Mouse (Mus musculus) left cerebral cortex, adult 18-20 months (tissue): ENCODE results near the gene Skint1. TPM values are rescaled to one million over a fixed set of nuclear protein-coding genes. Genes with fewer than 3 reads are reported as not detected.
"Not testable (repeated sequence)": the region's sequence is repeated elsewhere in the genome, so short reads cannot be mapped to it uniquely, and the experiment has no call there.

Experiments used
- DNase-seq, 2 experiments: peaks; one replicate each; pipeline ENCODE4 v3.0.0; 2021 to 2022; ENCODE audit warnings: low spot score in 2 of 2, mixed read lengths in 1 of 2
- long read RNA-seq, 2 experiments: library from polyadenylated mRNA; stranded (forward); transcript quantifications; one replicate each; pipeline ENCODE4 v2.0.0; 2021
- total RNA-seq, 2 experiments: library from RNA; stranded (reverse); gene quantifications; 2 replicates each; pipeline ENCODE4 v1.2.3; 2021

Skint1 gene
- not detected for total RNA-seq
- long read RNA-seq, experiment 1 = 0 reads
- long read RNA-seq, experiment 2 = 0 reads

GRCm38 (mm10) chr4:112005969-112006368 is at the start of gene Skint1:
TSS of gene Skint1 (plus strand) at chr4:112006269.
- no peak for DNase-seq

GRCm38 (mm10) chr4:111961309-111961708 is 44.8 kb upstream of the Skint1 start:
- peak in 1 of 2 experiments; percentile 8 for DNase-seq

DNA sequence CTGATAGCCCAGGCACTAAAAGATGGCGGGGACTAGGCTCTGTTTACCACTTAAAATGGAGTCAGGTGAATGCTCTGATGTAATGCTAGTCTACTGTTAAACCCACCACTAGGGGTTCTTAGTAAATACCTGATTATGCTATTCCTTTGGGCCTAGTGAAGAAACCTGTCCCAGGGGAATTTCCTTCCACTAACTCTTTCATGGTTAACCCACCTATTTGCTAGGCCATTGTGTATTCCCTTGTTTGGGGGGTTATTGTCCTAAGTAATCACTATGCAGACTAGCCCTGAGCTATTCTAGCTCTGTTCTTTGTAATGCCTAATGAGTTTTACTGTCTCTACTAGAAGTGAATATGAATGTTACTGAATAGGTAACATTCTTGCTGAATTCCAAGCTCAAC is 42.8 kb upstream of the Skint1 start:
- DNase-seq = not testable (repeated sequence)

- no peak for DNase-seq
These were observed 42.4 kb upstream of the Skint1 start for GRCm38 (mm10) chr4:111963669-111964068.

GRCm38 (mm10) chr4:111972623-111973022 is 33.4 kb upstream of the Skint1 start, which contains the start of gene Skint7:
TSS of gene Skint7 (plus strand) at chr4:111972923.
- no peak for DNase-seq

DNA sequence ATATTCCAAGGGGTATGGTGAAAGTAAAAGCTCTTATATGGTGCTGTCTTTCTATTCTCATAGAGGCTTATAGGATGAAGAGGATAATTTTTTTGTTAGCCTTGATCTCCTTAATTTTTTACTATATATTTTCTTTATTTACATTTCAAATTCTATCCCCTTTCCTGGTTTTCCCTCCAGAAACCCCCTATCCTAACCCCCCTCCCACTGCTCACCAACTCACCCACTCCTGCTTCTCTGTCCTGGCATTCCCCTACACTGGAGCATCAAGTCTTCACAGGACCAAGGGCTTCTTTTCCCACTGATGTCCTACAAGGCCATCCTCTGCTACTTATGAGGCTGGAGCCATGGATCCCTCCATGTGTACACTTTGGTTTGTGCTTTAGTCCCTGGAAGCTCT is 65.6 kb downstream of the Skint1 start, which contains the start of gene Skint4:
Gene Skint4, plus strand, starts transcription at position 301 of the 400 bp plus-strand sequence.
- no peak for DNase-seq

Other genes starting within 250 kb of the Skint1 start
- not detected for gene Slc5a9, start 103.4 kb upstream of the Skint1 start, total RNA-seq
- not detected for gene Skint8, start 86.9 kb upstream of the Skint1 start, total RNA-seq
- under 1 TPM; 0.35 to 0.70 TPM for gene Skint7, start 33.3 kb upstream of the Skint1 start, total RNA-seq
- not detected for gene Skint4, start 65.7 kb downstream of the Skint1 start, total RNA-seq
- gene Skint3, start 226.0 kb downstream of the Skint1 start, total RNA-seq = not detected